Mouse (Mus musculus) cerebellum, adult 2 months (tissue): ENCODE results near the gene Trim8. TPM values are rescaled to one million over a fixed set of nuclear protein-coding genes. Genes with fewer than 3 reads are reported as not detected.

Experiments used
- DNase-seq, 2 experiments: peaks; one replicate each; pipeline ENCODE4 v3.0.0; 2021
- H3K27ac ChIP-seq: fragments of 200-500 bp; 2 replicates; pipeline ENCODE4 v1.5.1; 2012; ENCODE audit warnings: low read length, control low read depth, inconsistent platforms; ENCODE audit not compliant: insufficient read depth
- H3K27me3 ChIP-seq: fragments of 200-500 bp; 2 replicates; pipeline ENCODE4 v1.6.1; 2012; ENCODE audit warnings: inconsistent platforms, mild to moderate bottlenecking, low read length, moderate library complexity; ENCODE audit not compliant: control insufficient read depth, insufficient read depth
- H3K4me1 ChIP-seq: fragments of 200-500 bp; 2 replicates; pipeline ENCODE4 v1.6.1; 2011; ENCODE audit warnings: low read length; ENCODE audit not compliant: control insufficient read depth, insufficient read depth
- H3K4me3 ChIP-seq: fragments of 200-500 bp; replicated peaks from 2 replicates; pipeline ENCODE3; 2011; ENCODE audit warnings: mild to moderate bottlenecking, low read depth, low read length, control low read depth; ENCODE audit not compliant: insufficient read depth
- CTCF ChIP-seq: fragments of 200-500 bp; IDR thresholded peaks from 2 replicates; pipeline ENCODE4 v1.5.1; 2011; ENCODE audit warnings: low read depth, mild to moderate bottlenecking, control low read depth, low read length, moderate library complexity, borderline replicate concordance; ENCODE audit not compliant: insufficient read depth
- POLR2A ChIP-seq: fragments of 200-500 bp; IDR thresholded peaks from 2 replicates; pipeline ENCODE4 v1.6.1; 2011; ENCODE audit warnings: low read length, control low read depth, borderline replicate concordance; ENCODE audit not compliant: insufficient read depth
- whole genome bisulfite sequencing: fragments of 180-500 bp; shearing (Covaris S2); methylation state at CpG from one replicate; pipeline ENCODE4 v1.1.7; 2018; 5-methylcytosine and 5-hydroxymethylcytosine counted together
- polyA plus RNA-seq: library from polyadenylated mRNA; depleted of rRNA; stranded (reverse); fragments of >200 nt; gene quantifications from 2 replicates; pipeline ENCODE4 v1.2.3, GENCODE M21; 2012

Gene Trim8
- polyA plus RNA-seq, 1 experiment: 43.4 TPM

DNA sequence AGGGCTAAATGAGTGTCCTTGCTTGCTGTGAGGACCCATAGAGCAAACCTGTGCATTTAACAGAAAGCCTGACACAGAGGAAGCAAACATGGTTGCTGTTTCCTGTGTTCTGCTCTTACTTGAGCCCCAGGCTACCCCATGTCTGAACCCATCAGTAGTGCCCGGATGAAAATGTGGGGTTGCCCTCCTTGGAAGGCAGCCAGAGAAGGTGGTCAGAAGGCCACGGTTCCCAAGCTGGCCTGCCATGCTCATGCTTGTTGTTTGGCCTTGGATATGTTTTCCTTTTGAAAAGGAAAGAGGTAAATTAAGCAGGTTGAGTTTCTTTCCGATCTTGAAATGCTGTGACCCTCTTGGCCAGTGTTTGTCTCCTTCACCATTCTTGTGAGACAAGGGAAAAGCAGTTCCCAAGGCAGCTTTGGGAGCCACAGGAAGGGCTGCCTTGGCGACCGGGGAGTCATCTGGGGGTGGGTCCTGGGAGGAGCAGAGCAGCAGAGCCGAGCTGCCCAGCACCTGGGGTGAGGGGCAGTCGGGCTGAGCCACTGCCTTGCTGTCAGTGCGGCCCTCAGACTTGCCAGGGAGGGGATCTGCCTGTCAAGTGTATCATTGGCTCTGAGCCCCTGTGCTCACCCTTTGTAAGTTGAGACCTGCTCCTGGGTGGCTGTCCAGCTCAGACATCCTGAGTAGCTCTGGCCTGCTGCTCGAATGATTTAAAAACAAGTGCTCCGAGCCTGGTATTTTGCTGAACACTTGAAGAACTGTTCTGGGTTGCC, 30.0 kb upstream of the Trim8 start:
- Histone ChIP-seq H3K4me1 (no peaks in the 10 kb centered on the region), H3K27ac (no peak overlapping the region), H3K4me3 (no peak overlapping the region), H3K27me3 (no peaks in the 10 kb centered on the region)
- peak in 1 of 2 experiments; percentile 49 for DNase-seq
- TF ChIP-seq CTCF (no peak), POLR2A (no peak)
- 36% methylated on average over 10 of the region's 10 CpGs for WGBS

DNA sequence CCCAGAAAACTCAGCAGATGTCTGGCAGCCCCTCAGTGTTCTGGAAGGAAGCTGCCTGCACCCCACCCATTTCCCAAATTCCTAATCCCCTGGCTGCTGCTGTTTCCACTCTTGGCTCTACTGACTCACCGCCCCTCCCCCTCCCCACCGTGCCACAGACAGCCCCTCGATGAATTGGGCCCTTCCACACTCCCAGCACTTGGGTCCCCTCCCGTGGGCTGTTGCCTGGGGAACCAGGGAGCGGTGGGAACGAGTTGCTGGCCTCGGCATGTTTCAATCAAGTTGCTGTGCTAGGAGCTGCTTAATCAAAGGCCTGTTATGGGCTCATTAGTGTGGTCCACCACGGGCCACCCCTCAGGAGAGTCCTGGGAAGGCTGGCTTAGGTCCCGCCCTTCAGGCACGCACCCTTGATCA, 24.1 kb upstream of the Trim8 start:
- DNase-seq: no peak
- Histone ChIP-seq H3K27me3 (no peaks in the 10 kb centered on the region), H3K4me1 (peaks cover 4% of the 10 kb centered on the region), H3K4me3 (no peak overlapping the region), H3K27ac (no peak overlapping the region)
- TF ChIP-seq POLR2A (no peak), CTCF (no peak)
- 44% methylated on average over 10 of the region's 10 CpGs for WGBS

DNA sequence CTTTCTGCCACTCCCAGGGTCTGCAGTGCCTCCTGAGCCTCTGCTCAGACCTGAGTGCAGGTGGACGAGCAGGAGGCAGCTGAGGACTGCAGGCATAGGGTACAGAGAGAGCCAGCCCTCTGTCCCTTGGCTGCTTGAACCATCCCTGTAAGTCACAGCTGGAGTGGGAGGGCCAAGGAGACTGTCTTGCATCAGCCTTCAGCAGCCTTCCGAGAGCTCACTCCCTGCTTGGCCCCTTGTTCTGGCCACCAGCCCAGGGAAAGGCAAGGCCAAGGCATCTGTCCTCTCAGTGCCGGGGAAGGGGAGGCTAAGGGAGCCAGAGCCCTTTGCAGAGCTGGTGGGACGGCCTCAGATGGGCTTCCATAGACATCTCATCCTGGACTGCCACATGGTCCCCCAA, 23.3 kb upstream of the Trim8 start:
- Histone ChIP-seq H3K4me1 (peaks cover 12% of the 10 kb centered on the region), H3K4me3 (no peak overlapping the region), H3K27ac (no peak overlapping the region; the same call in 1 of the 2 replicates), H3K27me3 (no peaks in the 10 kb centered on the region)
- DNase-seq: no peak
- TF ChIP-seq CTCF (no peak), POLR2A (no peak)
- 48% methylated on average over 4 of the region's 4 CpGs for WGBS

DNA sequence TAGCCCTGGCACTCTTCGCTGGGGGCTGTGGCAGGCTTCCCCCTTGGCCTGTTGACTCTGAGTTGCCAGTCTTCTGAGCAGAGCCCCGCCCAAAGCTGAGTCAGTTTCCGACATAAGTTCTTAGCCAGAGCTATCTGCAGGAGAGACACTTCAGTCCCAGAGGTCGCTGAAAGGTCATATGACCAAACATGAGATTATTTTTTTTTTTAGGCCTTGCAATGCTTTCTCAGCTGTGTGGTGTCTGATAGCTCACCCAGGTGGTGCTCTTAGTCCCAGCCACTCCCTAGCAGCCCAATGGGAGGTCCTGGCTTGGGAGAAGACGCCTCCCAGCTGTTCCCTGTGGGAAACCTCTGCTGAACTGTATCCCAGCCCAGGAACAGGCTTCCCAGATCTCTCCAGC, 22.7 kb upstream of the Trim8 start:
- no peak for DNase-seq
- H3K27ac ChIP-seq: no peak overlapping the region; the same call in 1 of the 2 replicates
- 78% methylated on average over 5 of the region's 5 CpGs for WGBS

DNA sequence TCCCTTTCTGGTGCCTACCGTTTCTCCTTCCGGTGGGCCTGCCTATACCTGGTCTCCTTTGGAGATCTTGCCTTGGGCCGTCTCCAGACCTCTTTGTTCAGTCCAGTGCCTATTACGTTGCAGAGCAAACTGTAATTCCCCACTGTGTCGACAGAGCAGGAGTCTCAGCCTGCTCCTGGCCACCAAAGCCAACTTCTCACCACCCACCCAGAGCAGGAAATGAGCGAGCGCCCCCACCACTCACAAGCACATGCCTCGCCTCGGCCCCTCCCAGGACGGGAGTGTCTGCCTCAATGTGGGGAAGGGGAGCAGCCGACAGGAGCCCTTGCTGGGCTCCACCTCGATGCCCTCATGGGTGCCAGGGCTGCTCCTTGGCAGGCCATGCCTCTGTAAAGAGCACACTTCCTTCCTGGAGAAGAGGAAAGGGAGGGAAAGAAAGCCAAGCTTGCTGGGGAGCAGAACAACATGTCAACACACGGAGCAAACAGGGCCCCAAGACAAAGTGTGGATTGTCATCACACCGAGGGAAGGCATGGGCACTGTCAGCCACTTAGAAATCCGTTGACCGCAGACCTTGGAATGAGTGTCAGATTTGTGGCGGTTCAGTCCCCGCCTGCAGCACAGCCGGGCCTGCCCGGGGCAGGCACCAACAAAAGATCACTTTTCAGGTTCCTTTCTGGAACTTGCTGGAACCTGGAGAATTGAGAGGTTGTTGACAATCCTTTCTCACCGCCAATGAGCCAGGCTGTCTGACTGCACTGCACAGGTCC, 22.0 kb upstream of the Trim8 start:
- WGBS: 59% methylated on average over 21 of the region's 21 CpGs
- H3K27me3 ChIP-seq: no peaks in the 10 kb centered on the region
- peaks cover 23% of the 10 kb centered on the region for H3K4me1 ChIP-seq
- 0 out of 2 replicates have a peak overlapping the region, but pooled peaks have one; percentile 8 for H3K27ac ChIP-seq
- no peak overlapping the region for H3K4me3 ChIP-seq
- TF ChIP-seq CTCF (no peak), POLR2A (no peak)
- DNase-seq: no peak

More for the DNA sequence above, 22.7 kb upstream of the Trim8 start:
- Histone ChIP-seq H3K4me1 (peaks cover 17% of the 10 kb centered on the region), H3K4me3 (no peak overlapping the region), H3K27me3 (no peaks in the 10 kb centered on the region)
- no peak for TF ChIP-seq POLR2A
- TF ChIP-seq CTCF: no peak

DNA sequence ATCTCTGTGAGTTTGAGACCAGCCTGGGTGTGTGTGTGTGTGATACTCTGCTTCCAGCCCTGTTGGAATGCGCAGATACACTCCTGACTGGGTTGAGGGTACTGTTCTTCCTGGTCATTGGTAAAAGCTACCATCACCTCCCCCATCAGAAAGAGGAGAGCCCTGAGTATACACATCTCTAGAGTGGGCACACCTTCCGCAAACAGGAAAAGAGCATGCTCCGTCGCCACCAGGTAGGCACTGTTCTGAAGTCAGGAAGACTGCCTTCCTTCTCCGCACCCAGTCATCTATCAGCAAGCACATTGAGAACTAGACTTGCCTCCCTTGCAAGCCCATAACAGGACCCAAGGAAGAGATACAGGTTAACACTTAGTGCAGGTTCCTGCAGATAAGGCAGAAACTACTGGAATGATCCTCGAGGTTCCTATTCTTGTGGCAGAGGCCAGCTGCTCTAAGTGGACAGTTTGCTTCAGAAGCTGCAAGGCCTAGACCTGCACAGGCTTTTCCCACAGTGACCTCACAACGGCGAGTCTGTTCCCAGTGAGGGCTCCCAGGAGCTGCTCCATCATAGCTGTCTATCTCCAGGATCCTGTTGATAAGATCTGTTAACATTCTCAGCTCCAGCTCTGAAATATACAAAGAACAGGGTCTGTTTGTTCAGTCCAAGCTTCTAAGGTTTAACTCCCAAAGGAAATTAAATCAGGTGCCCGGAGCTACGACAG, 20.7 kb upstream of the Trim8 start:
- Histone ChIP-seq H3K4me3 (no peak overlapping the region), H3K27ac (no peak overlapping the region), H3K4me1 (peaks cover 27% of the 10 kb centered on the region), H3K27me3 (no peaks in the 10 kb centered on the region)
- TF ChIP-seq POLR2A: no peak
- TF ChIP-seq CTCF: no peak
- WGBS: 77% methylated on average over 10 of the region's 10 CpGs
- DNase-seq: no peak

DNA sequence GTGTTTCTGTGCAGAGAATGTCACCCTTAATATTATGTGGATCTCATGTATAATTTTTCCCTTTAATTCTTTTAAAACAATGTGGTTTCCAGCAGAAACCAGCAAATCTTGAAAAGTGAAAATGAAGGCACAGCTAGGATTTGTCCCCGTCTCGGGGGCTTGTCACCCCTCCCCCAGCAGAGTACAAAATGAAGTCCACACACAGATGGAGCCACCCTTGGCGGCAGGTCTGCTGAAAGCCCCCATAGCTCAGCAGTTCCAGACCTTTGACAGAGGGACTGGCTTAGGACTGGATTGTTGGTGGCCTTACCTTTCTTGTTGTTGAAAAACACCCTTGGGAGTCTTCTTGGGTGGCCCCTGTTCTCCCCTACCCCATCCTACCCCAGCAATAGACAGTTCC, 20.1 kb upstream of the Trim8 start:
- 55% methylated on average over 3 of the region's 3 CpGs for WGBS
- no peak for TF ChIP-seq POLR2A
- no peak for TF ChIP-seq CTCF
- Histone ChIP-seq H3K27me3 (no peaks in the 10 kb centered on the region), H3K4me3 (no peak overlapping the region), H3K27ac (no peak overlapping the region), H3K4me1 (peaks cover 27% of the 10 kb centered on the region)
- no peak for DNase-seq
